Comparison of ENCODE assay signal across 8 mouse cellular contexts in genomic region chr17:42126488-42127237, GRCm38 (mm10).
DNase-seq lines count a peak whose midpoint lies in the region; ATAC-seq lines count a peak whose summit lies in the region.
"Had no signal": no experiment of that assay in that cellular context is flagged by ENCODE, and none has a peak within 500 bp of the region (broad histone marks: within the 10 kb centered on the region; RNA-seq: fewer than 3 reads in every experiment).

No protein-coding gene starts in this region.

- H3K4me2 ChIP-seq in hindbrain, embryonic 16.5 days (ENCODE audit: low read length): no peak overlapping the region

- no peaks in the 10 kb centered on the region for H3K9me3 ChIP-seq in hindbrain, embryonic 16.5 days (ENCODE audit: control insufficient read depth, low read length)

- 48% methylated on average over 8 of the region's 9 CpGs for WGBS in hindbrain, embryonic 16.5 days

- ATAC-seq in hindbrain, embryonic 16.5 days: peak; percentile 97

- no peaks in the 10 kb centered on the region for H3K36me3 ChIP-seq in hindbrain, embryonic 16.5 days (ENCODE audit: control insufficient read depth, insufficient read depth, low read length)

- H3K9ac ChIP-seq in hindbrain, embryonic 16.5 days (ENCODE audit: low read depth, low read length): no peak overlapping the region
- H3K9ac ChIP-seq: liver, embryonic 14.5 days had no signal

- H3K27me3 ChIP-seq in hindbrain, embryonic 16.5 days (replicated peaks; ENCODE audit: control insufficient read depth, insufficient read depth, low read length): no peaks in the 10 kb centered on the region

- no peak overlapping the region for H3K4me3 ChIP-seq in hindbrain, embryonic 16.5 days (ENCODE audit: low read length)

- DNase-seq in urinary bladder, postnatal 14 days (ENCODE audit: low spot score): peak; percentile 11
- DNase-seq in urinary bladder, postnatal 10 days (ENCODE audit: low spot score): no peak
- DNase-seq in cerebellum, postnatal 10 days: peak; percentile 88 to 89
- peak; percentile 36 for DNase-seq in lung, postnatal 10 days
- DNase-seq in c-Kit-positive CD71-positive TER-119-positive erythroid progenitor cells, embryonic 14.5 days (ENCODE audit: low spot score): no peak
- no peak for DNase-seq in frontal cortex, postnatal 14 days (ENCODE audit: low spot score in 2 of 2)

- H3K27ac ChIP-seq in hindbrain, embryonic 16.5 days (ENCODE audit: low read depth, low read length): peak overlapping the region; percentile 12; the same call in 1 of the 2 replicates
- H3K27ac ChIP-seq: liver, embryonic 14.5 days had no signal

- no peaks in the 10 kb centered on the region for H3K4me1 ChIP-seq in hindbrain, embryonic 16.5 days (ENCODE audit: control insufficient read depth, insufficient read depth, low read depth, low read length)

Comparison
In these comparisons a context has a peak if more than half of its experiments do, and no peak if none do; other contexts are left out.
1. DNase-seq: peak in urinary bladder, postnatal 14 days (single experiment), cerebellum, postnatal 10 days (2 of 2) and lung, postnatal 10 days (single experiment); none in urinary bladder, postnatal 10 days (single experiment), c-Kit-positive CD71-positive TER-119-positive erythroid progenitor cells, embryonic 14.5 days (single experiment) and frontal cortex, postnatal 14 days (0 of 2).